8 mouse cellular contexts compared by ENCODE assay signal in the genomic region with DNA sequence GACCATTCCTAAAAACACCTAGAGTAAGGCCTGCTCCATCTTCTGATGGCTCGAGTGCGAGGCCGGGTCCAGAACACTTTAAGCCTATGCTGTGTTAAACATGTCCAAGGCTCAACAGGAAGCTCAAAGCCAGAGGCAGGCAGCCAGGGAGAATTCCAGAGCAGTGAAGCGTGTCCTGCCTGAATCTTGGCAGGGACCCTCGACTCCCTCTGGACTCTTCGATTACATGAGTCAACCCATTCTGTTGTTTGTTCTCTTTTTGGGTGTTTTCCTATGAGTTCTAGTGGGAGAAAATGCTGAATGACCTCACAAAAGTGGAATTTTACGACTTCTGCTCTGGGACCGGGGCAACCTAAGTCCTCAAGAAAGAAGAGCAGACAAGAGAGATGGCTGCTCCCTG. TPM values are rescaled to one million over a fixed set of nuclear protein-coding genes. Genes with fewer than 3 reads are reported as not detected.
DNase-seq lines count a peak whose midpoint lies in the region; ATAC-seq and TF ChIP-seq lines count a peak whose summit lies in the region.
"Had no signal": no experiment of that assay in that cellular context is flagged by ENCODE, and none has a peak within 500 bp of the region (broad histone marks: within the 10 kb centered on the region; RNA-seq: fewer than 3 reads in every experiment).

No protein-coding gene starts in this region.

- 44% methylated on average over 8 of the region's 8 CpGs for WGBS in intestine, postnatal 0 days

- peak; percentile 26; the same call in 1 of the 2 replicates for ATAC-seq in intestine, postnatal 0 days
- ATAC-seq in erythroid progenitor cell, adult 5-6 weeks (replicated peaks; ENCODE audit: low FRiP score, poor library complexity, severe bottlenecking) = no peak

- TF ChIP-seq CTCF in intestine, postnatal 0 days (IDR thresholded peaks at IDR 0.05; ENCODE audit: low read depth) = no peak

- H3K4me3 ChIP-seq in intestine, postnatal 0 days (ENCODE audit: low read depth, low read length) = no peak overlapping the region
- H3K4me3 ChIP-seq: megakaryocyte, embryonic 14.5 days had no signal

- H3K27ac ChIP-seq in intestine, postnatal 0 days (ENCODE audit: low read depth, low read length) = no peak overlapping the region; the same call in 1 of the 2 replicates

- DNase-seq in urinary bladder, postnatal 14 days (ENCODE audit: low spot score) = peak; percentile 89
- DNase-seq in urinary bladder, postnatal 10 days (ENCODE audit: low spot score) = no peak
- peak; percentile 78 for DNase-seq in gastrocnemius, postnatal 10 days
- peak; percentile 75 for DNase-seq in lung, postnatal 36 days
- DNase-seq in thymus, postnatal 4 days = no peak

- H3K36me3 ChIP-seq in intestine, postnatal 0 days (ENCODE audit: control insufficient read depth, insufficient read depth) = no peaks in the 10 kb centered on the region

- H3K4me2 ChIP-seq in intestine, postnatal 0 days (replicated peaks; ENCODE audit: low read depth) = no peak overlapping the region

- H3K27me3 ChIP-seq in intestine, postnatal 0 days (replicated peaks; ENCODE audit: control insufficient read depth, insufficient read depth, low read length) = no peaks in the 10 kb centered on the region

- no peaks in the 10 kb centered on the region; the same call in 1 of the 2 replicates for H3K4me1 ChIP-seq in intestine, postnatal 0 days (replicated peaks; ENCODE audit: control insufficient read depth, insufficient read depth, low read length)
- H3K4me1 ChIP-seq: megakaryocyte, embryonic 14.5 days had no signal

- H3K9ac ChIP-seq in intestine, postnatal 0 days (ENCODE audit: low read depth, low read length) = no peak overlapping the region

- no peaks in the 10 kb centered on the region for H3K9me3 ChIP-seq in intestine, postnatal 0 days (ENCODE audit: control insufficient read depth)
- H3K9me3 ChIP-seq: megakaryocyte, embryonic 14.5 days had no signal

RNA-seq across cellular contexts. Expression of a gene that starts 15.4 kb away (rescaled TPM):
- total RNA-seq in gastrocnemius, postnatal 10 days (2021) = 1 to 10 TPM; 4.3 to 5.6 TPM
- polyA plus RNA-seq in intestine, postnatal 0 days (2015; fragmentation: Nextera tagmentation; extraction: Ambion mirVana) = 5.6 and 6.6 TPM in 2 replicates
- 0.42 and 1.4 TPM in 2 replicates for total RNA-seq in erythroid progenitor cell, adult 5-6 weeks (2015; ENCODE audit: low replicate concordance)
- 1.4 and 2.2 TPM in 2 replicates for total RNA-seq in erythroid progenitor cell, adult 5-6 weeks (2017; ENCODE audit: low replicate concordance)

Comparison
In these comparisons a context has a peak if more than half of its experiments do, and no peak if none do; other contexts are left out.
1. DNase-seq: peak in urinary bladder, postnatal 14 days (single experiment), gastrocnemius, postnatal 10 days (single experiment) and lung, postnatal 36 days (single experiment); none in urinary bladder, postnatal 10 days (single experiment) and thymus, postnatal 4 days (single experiment).